Mouse (Mus musculus) ES-E14 (cell line): ENCODE data around the gene Lpp. TPM values are rescaled to one million over a fixed set of nuclear protein-coding genes. Genes with fewer than 3 reads are reported as not detected.

Source experiments
- DNase-seq: peaks from one replicate; pipeline ENCODE4 v3.0.0-alpha.2; 2013; ENCODE audit warnings: low read depth, low spot score
- H3K27ac ChIP-seq: 2 replicates; pipeline ENCODE4 v1.5.1; 2012; ENCODE audit warnings: low read depth, mild to moderate bottlenecking, low read length, moderate library complexity, mixed read lengths; ENCODE audit not compliant: poor library complexity, insufficient read depth, severe bottlenecking
- H3K36me3 ChIP-seq: 2 replicates; pipeline ENCODE4 v1.6.1; 2012; ENCODE audit warnings: mild to moderate bottlenecking, low read length, moderate library complexity, mixed read lengths; ENCODE audit not compliant: control insufficient read depth, poor library complexity, insufficient read depth, severe bottlenecking
- H3K4me1 ChIP-seq, 2 experiments: fragments of 150-350 bp in 1 of 2; sonication (generic) in 1 of 2; 2 replicates each; pipeline ENCODE4 v1.6.1; 2012; ENCODE audit warnings: low read length in 2 of 2, mild to moderate bottlenecking in 1 of 2, mixed read lengths in 1 of 2; ENCODE audit not compliant: control insufficient read depth in 2 of 2, insufficient read depth in 2 of 2, poor library complexity in 1 of 2
- H3K4me3 ChIP-seq, 2 experiments: fragments of 150-350 bp in 1 of 2; sonication (generic) in 1 of 2; 2 replicates each; pipeline ENCODE4 v1.5.1; 2012; ENCODE audit warnings: low read length in 2 of 2, low read depth in 1 of 2, mild to moderate bottlenecking in 1 of 2, mixed read lengths in 1 of 2; ENCODE audit not compliant: insufficient read depth in 1 of 2, poor library complexity in 1 of 2, severe bottlenecking in 1 of 2
- H3K9ac ChIP-seq: 2 replicates; pipeline ENCODE4 v1.6.1; 2012; ENCODE audit warnings: low read depth, mild to moderate bottlenecking, low read length, mixed read lengths; ENCODE audit not compliant: poor library complexity, insufficient read depth, severe bottlenecking
- H3K9me3 ChIP-seq: fragments of 150-350 bp; sonication (generic); 2 replicates; pipeline ENCODE4 v1.6.1; 2012; ENCODE audit warnings: low read depth, mild to moderate bottlenecking, low read length; ENCODE audit not compliant: control insufficient read depth, insufficient read depth
- CHD2 ChIP-seq: IDR thresholded peaks from 2 replicates; pipeline ENCODE4 v1.6.1; 2014; ENCODE audit warnings: mild to moderate bottlenecking, low read depth, low read length, inconsistent platforms
- HCFC1 ChIP-seq: IDR thresholded peaks from 2 replicates; pipeline ENCODE4 v1.6.1; 2012; ENCODE audit warnings: low read length, inconsistent platforms, borderline replicate concordance; ENCODE audit not compliant: insufficient read depth
- MAFK ChIP-seq: IDR thresholded peaks from 2 replicates; pipeline ENCODE4 v1.6.1; 2014; ENCODE audit warnings: mild to moderate bottlenecking, low read depth, low read length, inconsistent platforms; ENCODE audit not compliant: insufficient read depth
- ZC3H11A ChIP-seq: IDR thresholded peaks from 2 replicates; pipeline ENCODE4 v1.6.1; 2012; ENCODE audit warnings: low read depth, mild to moderate bottlenecking, inconsistent platforms, low read length, borderline replicate concordance
- ZNF384 ChIP-seq: IDR thresholded peaks from 2 replicates; pipeline ENCODE4 v1.6.1; 2012; ENCODE audit warnings: low read depth, low read length, inconsistent platforms
- in situ Hi-C, 2 experiments: fragments of 600-800 bp; cut with MboI; formaldehyde crosslinking; loops; one replicate each; pipeline ENCODE4 v1.15.1; 2025; ENCODE audit warnings: low sequenced_read_pairs in 2 of 2, inconsistent platforms in 1 of 2; ENCODE audit not compliant: unreplicated experiment in 2 of 2
- total RNA-seq: library from RNA; depleted of rRNA; stranded (reverse); fragments of 300-350 nt; gene quantifications from 2 replicates; pipeline ENCODE4 v1.2.3, GENCODE M21; 2012

Gene Lpp
- total RNA-seq, 1 experiment: 31.4 TPM

GRCm38 (mm10) chr16:24495461-24495860 is 102.2 kb downstream of the Lpp start:
- Histone ChIP-seq H3K4me3 (no peak overlapping the region), H3K27ac (no peak overlapping the region), H3K4me1 (peaks cover 0 to 2% of the 10 kb centered on the region in 2 experiments; a peak in 1 of 4 replicates), H3K9me3 (no peaks in the 10 kb centered on the region; the same call in 1 of the 2 replicates), H3K36me3 (no peaks in the 10 kb centered on the region), H3K9ac (no peak overlapping the region)
- no peak for DNase-seq
- TF ChIP-seq HCFC1 (no peak), ZNF384 (no peak), CHD2 (no peak), MAFK (no peak), ZC3H11A (no peak)
- in situ Hi-C loops: no loop called here

DNA sequence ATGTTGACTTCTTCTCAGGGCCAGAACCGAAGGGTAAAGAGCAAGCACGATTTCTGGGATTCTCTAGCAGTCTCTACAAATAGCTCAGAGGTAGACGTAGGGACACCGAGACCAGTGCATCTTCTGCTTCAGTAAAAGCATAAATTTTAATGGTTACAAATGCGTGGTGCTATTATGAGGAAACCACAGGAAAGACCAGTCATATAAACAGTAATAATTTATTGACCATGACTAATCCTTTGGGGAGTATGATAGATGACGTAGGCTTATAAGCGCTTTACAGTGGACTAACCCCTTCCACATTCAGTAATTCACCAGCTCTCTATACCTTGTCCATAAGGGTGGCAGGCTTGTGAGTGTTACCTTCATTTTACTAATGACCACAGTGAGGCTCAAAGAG is 103.3 kb downstream of the Lpp start:
- in situ Hi-C loops: no loop called here
- H3K27ac ChIP-seq: no peak overlapping the region
- no peaks in the 10 kb centered on the region; the same call in 1 of the 2 replicates for H3K9me3 ChIP-seq
- TF ChIP-seq MAFK (no peak), ZNF384 (no peak), HCFC1 (no peak), CHD2 (no peak)
- no peak overlapping the region for H3K4me3 ChIP-seq
- peaks cover 0 to 2% of the 10 kb centered on the region in 2 experiments; a peak in 1 of 4 replicates for H3K4me1 ChIP-seq
- no peak overlapping the region for H3K9ac ChIP-seq
- no peak for DNase-seq
- no peaks in the 10 kb centered on the region for H3K36me3 ChIP-seq

DNA sequence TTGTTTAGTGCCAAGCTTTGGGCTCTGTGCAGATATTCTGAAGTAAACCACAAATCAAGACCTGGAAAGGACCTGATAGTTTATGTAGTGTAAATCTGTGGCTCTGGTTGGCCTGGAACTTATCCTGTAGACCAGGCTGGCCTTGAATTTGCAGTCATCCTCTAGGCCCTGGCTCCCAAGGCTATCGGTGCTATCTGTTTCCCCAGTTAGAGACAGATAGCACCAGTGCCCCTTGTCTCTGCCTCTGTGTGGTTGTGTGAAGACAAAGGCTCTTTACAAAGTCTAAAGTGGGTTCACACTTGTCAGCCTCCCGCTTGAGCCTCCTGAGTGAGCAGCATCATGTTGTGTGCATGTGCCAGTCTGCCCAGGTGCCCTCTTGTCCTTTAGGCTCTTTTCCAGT is 104.1 kb downstream of the Lpp start:
- H3K36me3 ChIP-seq: no peaks in the 10 kb centered on the region
- no peaks in the 10 kb centered on the region; the same call in 1 of the 2 replicates for H3K9me3 ChIP-seq
- in situ Hi-C loops: no loop called here
- no peak for TF ChIP-seq ZNF384
- no peak for TF ChIP-seq HCFC1
- no peak for TF ChIP-seq CHD2
- TF ChIP-seq MAFK: no peak
- no peak for TF ChIP-seq ZC3H11A
- peaks cover 0 to 2% of the 10 kb centered on the region in 2 experiments; a peak in 1 of 4 replicates for H3K4me1 ChIP-seq
- DNase-seq: no peak
- no peak overlapping the region for H3K27ac ChIP-seq
- no peak overlapping the region for H3K9ac ChIP-seq
- no peak overlapping the region for H3K4me3 ChIP-seq

DNA sequence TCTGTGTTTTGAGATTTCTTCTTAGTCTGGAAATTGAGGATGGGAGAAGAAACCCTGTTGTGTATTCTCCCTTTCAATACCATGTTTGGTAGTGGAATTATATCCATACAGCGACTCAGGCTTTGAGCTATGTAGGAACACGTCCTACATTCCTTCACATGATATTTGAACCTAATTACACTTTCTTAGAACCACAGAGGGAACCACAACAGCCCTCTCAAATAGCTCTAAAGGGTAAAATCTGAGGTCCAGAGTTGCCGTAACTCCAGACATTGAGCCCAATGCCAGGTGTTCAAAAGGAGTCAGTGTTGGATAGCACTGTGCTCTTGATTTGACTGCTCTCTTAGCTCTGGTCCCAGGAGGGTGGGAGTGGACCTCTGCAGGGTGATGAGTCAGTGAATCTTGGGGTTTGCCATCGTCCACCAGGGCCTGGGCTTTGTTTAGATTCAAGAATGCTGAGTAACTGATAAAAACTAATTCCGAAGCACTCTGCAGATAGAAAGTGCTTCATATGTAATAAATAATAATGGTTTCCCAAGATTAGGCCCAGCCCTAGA is 104.9 kb downstream of the Lpp start:
- no peaks in the 10 kb centered on the region for H3K4me1 ChIP-seq
- no peak overlapping the region for H3K4me3 ChIP-seq
- H3K9me3 ChIP-seq: no peaks in the 10 kb centered on the region; the same call in 1 of the 2 replicates
- H3K36me3 ChIP-seq: no peaks in the 10 kb centered on the region
- H3K27ac ChIP-seq: no peak overlapping the region
- DNase-seq: no peak
- H3K9ac ChIP-seq: no peak overlapping the region
- in situ Hi-C loops: no loop called here
- TF ChIP-seq CHD2: no peak

DNA sequence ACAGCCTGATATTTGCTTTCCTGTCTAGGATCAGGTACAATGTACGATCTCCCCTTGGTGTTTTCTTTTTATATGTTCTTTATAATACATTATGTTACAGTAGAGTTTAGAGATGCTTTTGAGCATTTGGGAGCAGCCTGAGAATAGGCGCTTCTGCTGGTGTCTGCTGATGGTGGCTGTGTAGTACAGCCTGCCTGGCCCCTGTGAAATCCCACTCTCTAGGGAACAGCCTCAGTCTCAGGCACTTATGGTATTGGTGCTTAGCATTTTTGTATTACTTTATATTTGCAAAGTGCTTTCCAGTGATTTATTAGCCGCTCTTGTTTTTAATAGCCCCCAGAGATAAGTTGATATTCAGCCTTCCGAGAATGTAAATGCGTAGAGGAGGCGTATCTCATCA is 107.9 kb downstream of the Lpp start:
- Histone ChIP-seq H3K27ac (no peak overlapping the region), H3K4me3 (no peak overlapping the region), H3K36me3 (no peaks in the 10 kb centered on the region)

More for the DNA sequence above, 107.9 kb downstream of the Lpp start:
- H3K4me1 ChIP-seq: no peaks in the 10 kb centered on the region
- DNase-seq: no peak
- no peak for TF ChIP-seq ZNF384
- no peak for TF ChIP-seq HCFC1
- no peak for TF ChIP-seq ZC3H11A
- no peak for TF ChIP-seq CHD2
- no peaks in the 10 kb centered on the region for H3K9me3 ChIP-seq
- in situ Hi-C loops: no loop called here
- H3K9ac ChIP-seq: no peak overlapping the region
